Mouse (Mus musculus): Measurements from ENCODE around the gene Cdhr4.

DNA sequence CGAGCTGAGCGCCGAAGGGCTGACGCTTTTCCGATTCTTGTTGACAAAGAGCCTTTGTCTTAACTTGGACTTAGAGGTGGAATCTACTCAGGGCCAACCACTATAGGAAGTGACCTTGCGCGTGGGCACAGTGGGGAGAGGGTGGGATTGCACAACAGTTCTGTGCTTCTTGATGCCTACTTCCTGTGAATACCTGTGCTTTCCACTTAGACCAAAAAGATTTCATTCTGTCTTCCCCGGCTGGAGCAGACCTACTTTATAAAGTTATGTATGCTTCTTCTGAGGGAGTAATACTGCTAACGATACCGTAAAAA is 42.4 kb upstream of the Cdhr4 start, which contains the start of gene Traip:
- TF ChIP-seq EP300 (IDR thresholded peaks at IDR 0.05; ENCODE audit: low read depth) (no peak), CTCF (IDR thresholded peaks at IDR 0.05; ENCODE audit: low read depth) (no peak)

Data from heart, postnatal 0 days (tissue).